Mouse (Mus musculus): ENCODE measurements around the gene Foxd4.

DNA sequence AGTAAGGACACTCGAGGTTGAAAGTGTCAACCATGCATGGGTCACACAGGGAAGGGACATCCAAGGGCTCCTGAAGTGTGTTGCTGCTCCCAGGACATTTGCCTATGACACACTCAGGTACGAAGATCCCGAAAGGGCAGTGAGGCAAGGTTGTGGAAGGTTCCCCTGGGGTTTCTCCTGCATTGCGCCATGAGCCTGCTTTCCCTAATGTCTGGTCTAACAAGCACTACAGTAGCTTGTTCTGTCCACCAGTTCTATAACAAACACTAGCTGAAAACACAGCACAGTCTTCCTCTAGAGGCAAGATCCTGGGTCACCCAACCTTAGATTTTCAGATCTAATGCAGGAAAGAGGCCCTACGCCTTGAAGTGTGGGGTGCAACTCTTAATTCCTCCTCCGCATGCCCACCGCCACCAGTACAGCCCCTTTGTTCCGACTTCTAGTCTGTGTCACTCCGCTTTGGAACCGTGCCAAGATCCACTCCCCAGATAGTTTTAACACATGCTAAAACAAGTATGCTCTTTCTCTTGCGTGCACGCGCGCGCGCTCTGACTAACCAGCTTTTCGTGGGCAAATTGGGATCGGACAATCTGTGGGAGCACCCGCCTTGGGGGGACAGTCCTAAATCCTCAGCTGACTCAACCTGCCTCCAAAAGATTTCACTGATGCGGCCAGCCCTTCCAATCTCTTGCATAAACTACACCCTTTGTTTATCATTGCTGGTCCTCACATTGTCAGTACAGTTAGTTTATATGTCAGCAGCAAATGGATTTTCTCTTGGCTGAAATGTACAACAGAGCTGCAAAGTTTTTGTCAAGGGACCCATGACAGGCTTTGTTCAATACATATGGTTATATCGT is 49.3 kb downstream of the Foxd4 start:
- TF ChIP-seq CTCF (IDR thresholded peaks at IDR 0.05; ENCODE audit: insufficient read depth, low read depth, low read length) (no peak), POLR2A (IDR thresholded peaks at IDR 0.05; ENCODE audit: insufficient read depth, low read depth, low read length) (no peak)

Measured in olfactory bulb, adult 2 months (tissue).